Comparison of ENCODE assay signal across 9 mouse cellular contexts in genomic region chr2:173083712-173084475, GRCm38 (mm10). TPM values are rescaled to one million over a fixed set of nuclear protein-coding genes. Genes with fewer than 3 reads are reported as not detected.
DNase-seq lines count a peak whose midpoint lies in the region; ATAC-seq and TF ChIP-seq lines count a peak whose summit lies in the region.
"Had no signal": no experiment of that assay in that cellular context is flagged by ENCODE, and none has a peak within 500 bp of the region (broad histone marks: within the 10 kb centered on the region; RNA-seq: fewer than 3 reads in every experiment).

No protein-coding gene starts in this region.

- H3K4me2 ChIP-seq in forebrain, embryonic 14.5 days (ENCODE audit: low read length): no peak overlapping the region
- H3K4me2 ChIP-seq in liver, embryonic 14.5 days (ENCODE audit: low read depth): peak overlapping the region; percentile 43
- H3K4me2 ChIP-seq: hindbrain, embryonic 15.5 days had no signal

- peak; percentile 92 for DNase-seq in ES-CJ7 (ENCODE audit: low read depth, low spot score)
- peak; percentile 27 for DNase-seq in forebrain, embryonic 14.5 days (ENCODE audit: low spot score)
- DNase-seq in liver, embryonic 14.5 days (ENCODE audit: low read depth in 3 of 3, low spot score in 3 of 3): peak in 2 of 3 experiments; percentile 44 to 61
- DNase-seq in spleen, adult 18-20 months: peak; percentile 72 to 77
- no peak for DNase-seq in frontal cortex, postnatal 36 days (ENCODE audit: low spot score in 2 of 2)
- no peak for DNase-seq in left cerebral cortex, postnatal 25 days (ENCODE audit: low spot score in 2 of 2)
- DNase-seq in left cerebral cortex, postnatal 10 days (ENCODE audit: extremely low spot score in 1 of 2, low spot score in 2 of 2): no peak

- no peaks in the 10 kb centered on the region for H3K9me3 ChIP-seq in forebrain, embryonic 14.5 days (replicated peaks; ENCODE audit: control insufficient read depth, low read length)
- H3K9me3 ChIP-seq in liver, embryonic 14.5 days (ENCODE audit: control insufficient read depth, low read length): no peaks in the 10 kb centered on the region
- H3K9me3 ChIP-seq: hindbrain, embryonic 15.5 days had no signal

- H3K79me2 ChIP-seq in C2C12 (ENCODE audit: control insufficient read depth, insufficient read depth): no peaks in the 10 kb centered on the region

- no peak for TF ChIP-seq CTCF in C2C12 (IDR thresholded peaks at IDR 0.05; ENCODE audit: control insufficient read depth, insufficient read depth, insufficient read length)
- TF ChIP-seq CTCF in liver, embryonic 14.5 days (IDR thresholded peaks at IDR 0.05; ENCODE audit: low read depth): no peak

- no peaks in the 10 kb centered on the region for H3K4me1 ChIP-seq in forebrain, embryonic 14.5 days (ENCODE audit: control insufficient read depth, insufficient read depth, low read length)
- peaks cover 0 to 2% of the 10 kb centered on the region in 2 experiments; a peak in 2 of 4 replicates for H3K4me1 ChIP-seq in liver, embryonic 14.5 days (replicated peaks; ENCODE audit: control insufficient read depth in 2 of 2, insufficient read depth in 2 of 2, low read length in 1 of 2)
- H3K4me1 ChIP-seq: hindbrain, embryonic 15.5 days had no signal

- no peak overlapping the region for H3K27ac ChIP-seq in forebrain, embryonic 14.5 days (ENCODE audit: low read depth, low read length)
- no peak overlapping the region for H3K27ac ChIP-seq in liver, embryonic 14.5 days
- H3K27ac ChIP-seq: hindbrain, embryonic 15.5 days had no signal

- intact Hi-C loops in left cerebral cortex, postnatal 25 days (cut with DNase I): loop anchor here (10.0 kb wide), 1 partner anchor 59 kb away; the partner anchor contains the start of gene Rbm38
- intact Hi-C loops in left cerebral cortex, postnatal 10 days (cut with DNase I): loop anchor here (10.0 kb wide), 1 partner anchor 59 kb away; the partner anchor contains the start of gene Rbm38

- H3K4me3 ChIP-seq in C2C12 (ENCODE audit: insufficient read depth, poor library complexity, severe bottlenecking): no peak overlapping the region
- H3K4me3 ChIP-seq in forebrain, embryonic 14.5 days (ENCODE audit: low read depth, low read length): no peak overlapping the region
- H3K4me3 ChIP-seq in liver, embryonic 14.5 days (ENCODE audit: insufficient read depth in 1 of 2, low read depth in 2 of 2, low read length in 2 of 2): no peak overlapping the region
- H3K4me3 ChIP-seq: hindbrain, embryonic 15.5 days had no signal

- ATAC-seq in forebrain, embryonic 14.5 days: peak; percentile 23; the same call in 1 of the 2 replicates
- peak; percentile 66 for ATAC-seq in liver, embryonic 14.5 days (ENCODE audit: insufficient read depth)

- H3K36me3 ChIP-seq in C2C12 (ENCODE audit: control insufficient read depth, insufficient read depth): no peaks in the 10 kb centered on the region
- no peaks in the 10 kb centered on the region for H3K36me3 ChIP-seq in forebrain, embryonic 14.5 days (ENCODE audit: control insufficient read depth, insufficient read depth, low read length)
- no peaks in the 10 kb centered on the region for H3K36me3 ChIP-seq in liver, embryonic 14.5 days (replicated peaks; ENCODE audit: control insufficient read depth, insufficient read depth, low read depth)
- H3K36me3 ChIP-seq: hindbrain, embryonic 15.5 days had no signal

- peaks cover 10% of the 10 kb centered on the region for H3K27me3 ChIP-seq in C2C12 (ENCODE audit: control insufficient read depth, insufficient read depth, insufficient read length)
- H3K27me3 ChIP-seq in forebrain, embryonic 14.5 days (replicated peaks; ENCODE audit: control insufficient read depth, insufficient read depth, low read length): no peaks in the 10 kb centered on the region
- H3K27me3 ChIP-seq in liver, embryonic 14.5 days (ENCODE audit: control insufficient read depth, insufficient read depth, low read length): no peaks in the 10 kb centered on the region
- H3K27me3 ChIP-seq: hindbrain, embryonic 15.5 days had no signal

- no peaks in the 10 kb centered on the region for H3K79me3 ChIP-seq in C2C12 (ENCODE audit: low read depth)

- TF ChIP-seq EP300 in liver, embryonic 14.5 days (IDR thresholded peaks at IDR 0.05; ENCODE audit: low read depth): no peak

- no peak overlapping the region for H3ac ChIP-seq in C2C12 (ENCODE audit: control insufficient read depth, insufficient read length, low read depth)

- WGBS in forebrain, embryonic 14.5 days: 16% methylated on average over 13 of the region's 13 CpGs
- WGBS in liver, embryonic 14.5 days (ENCODE audit: insufficient replicate concordance): 15% methylated on average over 13 of the region's 13 CpGs

- no peak overlapping the region for H3K9ac ChIP-seq in forebrain, embryonic 14.5 days (ENCODE audit: low read length)
- no peak overlapping the region for H3K9ac ChIP-seq in liver, embryonic 14.5 days (replicated peaks)
- H3K9ac ChIP-seq: hindbrain, embryonic 15.5 days had no signal

TF ChIP-seq in C2C12, 6 proteins besides CTCF, POLR2A, EP300 and RAD21:
- TF ChIP-seq CEBPB (IDR thresholded peaks at IDR 0.05; ENCODE audit: low read depth) (no peak), USF1 (IDR thresholded peaks at IDR 0.05; ENCODE audit: low read depth) (peak; percentile 49), MAX (IDR thresholded peaks at IDR 0.05) (no peak)

RNA-seq across cellular contexts. Expression of gene Ctcfl, which starts 35.4 kb away (rescaled TPM):
- not detected for polyA plus RNA-seq in C2C12 (2012; fragmentation: generic; extraction: Trizol)
- not detected in 2 replicates for polyA plus RNA-seq in forebrain, embryonic 14.5 days (2014; fragmentation: Nextera tagmentation; extraction: Ambion mirVana)
- 0.01 and 0.02 TPM in 2 replicates for polyA plus RNA-seq in liver, embryonic 14.5 days (2012; rRNA removed)
- not detected in 2 replicates for polyA plus RNA-seq in liver, embryonic 14.5 days (2014; fragmentation: Nextera tagmentation; extraction: Ambion mirVana)
- total RNA-seq in left cerebral cortex, postnatal 25 days (2021): under 1 TPM in 1 of 2 experiments, not detected in 1; 0.14 TPM
- not detected for total RNA-seq in left cerebral cortex, postnatal 10 days (2021)

Comparison
In these comparisons a context has a peak if more than half of its experiments do, and no peak if none do; other contexts are left out.
1. DNase-seq: peak in ES-CJ7 (single experiment), forebrain, embryonic 14.5 days (single experiment), liver, embryonic 14.5 days (2 of 3) and spleen, adult 18-20 months (2 of 2); none in frontal cortex, postnatal 36 days (0 of 2), left cerebral cortex, postnatal 25 days (0 of 2) and left cerebral cortex, postnatal 10 days (0 of 2).